Mouse (Mus musculus): ENCODE measurements around the gene Rpl39. TPM values are rescaled to one million over a fixed set of nuclear protein-coding genes. Genes with fewer than 3 reads are reported as not detected.
A peak's percentile ranks its signal among the peaks of the same experiment; 100 is the strongest.

Rpl39 gene
- polyA plus RNA-seq (2012; rRNA removed): 240 and 243 TPM in 2 replicates

- DNase-seq: peak; percentile 88
- Histone ChIP-seq H3K4me1 (ENCODE audit: control insufficient read depth, insufficient read depth, low read length) (no peaks in the 10 kb centered on the region), H3K27ac (ENCODE audit: insufficient read depth, low read length) (peak within 1 kb of the TSS; percentile 67), H3K27me3 (ENCODE audit: control insufficient read depth, insufficient read depth, low read length) (no peaks in the 10 kb centered on the region), H3K4me3 (replicated peaks; ENCODE audit: insufficient read depth, low read depth, low read length) (peak within 1 kb of the TSS; percentile 100)
- WGBS: 6% methylated on average over 37 of the region's 38 CpGs
- no peak for TF ChIP-seq CTCF (IDR thresholded peaks at IDR 0.05; ENCODE audit: borderline replicate concordance, insufficient read depth, low read depth, low read length)
- peak; percentile 56; the same call in 1 of the 2 replicates for TF ChIP-seq POLR2A (IDR thresholded peaks at IDR 0.05; ENCODE audit: borderline replicate concordance, insufficient read depth, low read length)
Measured at GRCm38 (mm10) chrX:37084927-37085660, at the start of gene Rpl39. Rpl39 (minus strand) TSS chrX:37085402.

GRCm38 (mm10) chrX:37126671-37127358 lies 41.6 kb upstream of the Rpl39 start, which contains the start of gene Nkap:
Nkap (plus strand) TSS chrX:37126795.
- no peaks in the 10 kb centered on the region for H3K4me1 ChIP-seq (ENCODE audit: control insufficient read depth, insufficient read depth, low read length)
- TF ChIP-seq CTCF (IDR thresholded peaks at IDR 0.05; ENCODE audit: borderline replicate concordance, insufficient read depth, low read depth, low read length) (no peak), POLR2A (IDR thresholded peaks at IDR 0.05; ENCODE audit: borderline replicate concordance, insufficient read depth, low read length) (peak; percentile 43; the same call in 1 of the 2 replicates)
- H3K27ac ChIP-seq (ENCODE audit: insufficient read depth, low read length): peak within 1 kb of the TSS; percentile 59
- DNase-seq: peak; percentile 78 to 82
- H3K4me3 ChIP-seq (replicated peaks; ENCODE audit: insufficient read depth, low read depth, low read length): peak within 1 kb of the TSS; percentile 81
- WGBS: 10% methylated on average over 58 of the region's 58 CpGs
- no peaks in the 10 kb centered on the region for H3K27me3 ChIP-seq (ENCODE audit: control insufficient read depth, insufficient read depth, low read length)

- WGBS: over 99% methylated on average over 7 of the region's 7 CpGs
- H3K4me1 ChIP-seq (ENCODE audit: control insufficient read depth, insufficient read depth, low read length): no peaks in the 10 kb centered on the region
- TF ChIP-seq POLR2A (IDR thresholded peaks at IDR 0.05; ENCODE audit: borderline replicate concordance, insufficient read depth, low read length) (no peak), CTCF (IDR thresholded peaks at IDR 0.05; ENCODE audit: borderline replicate concordance, insufficient read depth, low read depth, low read length) (no peak)
Measured at GRCm38 (mm10) chrX:37125511-37125910, 40.3 kb upstream of the Rpl39 start.

GRCm38 (mm10) chrX:37120212-37120611 lies 35.0 kb upstream of the Rpl39 start:
- no peak for DNase-seq
- Histone ChIP-seq H3K27me3 (ENCODE audit: control insufficient read depth, insufficient read depth, low read length) (no peaks in the 10 kb centered on the region), H3K27ac (ENCODE audit: insufficient read depth, low read length) (no peak overlapping the region), H3K4me1 (ENCODE audit: control insufficient read depth, insufficient read depth, low read length) (peaks cover 2% of the 10 kb centered on the region; the same call in 1 of the 2 replicates), H3K4me3 (replicated peaks; ENCODE audit: insufficient read depth, low read depth, low read length) (no peak overlapping the region)
- 68% methylated on average over 5 of the region's 5 CpGs for WGBS
- TF ChIP-seq POLR2A (IDR thresholded peaks at IDR 0.05; ENCODE audit: borderline replicate concordance, insufficient read depth, low read length) (no peak), CTCF (IDR thresholded peaks at IDR 0.05; ENCODE audit: borderline replicate concordance, insufficient read depth, low read depth, low read length) (no peak)

More at GRCm38 (mm10) chrX:37125511-37125910, 40.3 kb upstream of the Rpl39 start:
- no peak for DNase-seq
- Histone ChIP-seq H3K27ac (ENCODE audit: insufficient read depth, low read length) (no peak overlapping the region), H3K27me3 (ENCODE audit: control insufficient read depth, insufficient read depth, low read length) (no peaks in the 10 kb centered on the region), H3K4me3 (replicated peaks; ENCODE audit: insufficient read depth, low read depth, low read length) (no peak overlapping the region)

GRCm38 (mm10) chrX:37119585-37119984 lies 34.4 kb upstream of the Rpl39 start:
- no peak for DNase-seq
- Histone ChIP-seq H3K27me3 (ENCODE audit: control insufficient read depth, insufficient read depth, low read length) (no peaks in the 10 kb centered on the region), H3K4me1 (ENCODE audit: control insufficient read depth, insufficient read depth, low read length) (peaks cover 2% of the 10 kb centered on the region; the same call in 1 of the 2 replicates), H3K27ac (ENCODE audit: insufficient read depth, low read length) (no peak overlapping the region), H3K4me3 (replicated peaks; ENCODE audit: insufficient read depth, low read depth, low read length) (no peak overlapping the region)
- no peak for TF ChIP-seq CTCF (IDR thresholded peaks at IDR 0.05; ENCODE audit: borderline replicate concordance, insufficient read depth, low read depth, low read length)
- TF ChIP-seq POLR2A (IDR thresholded peaks at IDR 0.05; ENCODE audit: borderline replicate concordance, insufficient read depth, low read length): no peak
- 55% methylated on average over 3 of the region's 3 CpGs for WGBS

GRCm38 (mm10) chrX:37117085-37117484 lies 31.9 kb upstream of the Rpl39 start:
- no peak for DNase-seq
- H3K4me3 ChIP-seq (replicated peaks; ENCODE audit: insufficient read depth, low read depth, low read length): no peak overlapping the region
- TF ChIP-seq POLR2A (IDR thresholded peaks at IDR 0.05; ENCODE audit: borderline replicate concordance, insufficient read depth, low read length) (no peak), CTCF (IDR thresholded peaks at IDR 0.05; ENCODE audit: borderline replicate concordance, insufficient read depth, low read depth, low read length) (no peak)
- no peak overlapping the region for H3K27ac ChIP-seq (ENCODE audit: insufficient read depth, low read length)
- no peaks in the 10 kb centered on the region for H3K27me3 ChIP-seq (ENCODE audit: control insufficient read depth, insufficient read depth, low read length)
- H3K4me1 ChIP-seq (ENCODE audit: control insufficient read depth, insufficient read depth, low read length): peaks cover 2% of the 10 kb centered on the region; the same call in 1 of the 2 replicates
- WGBS: no CpG with 5 or more reads among the region's 5 CpGs

GRCm38 (mm10) chrX:37110881-37111193 lies 25.6 kb upstream of the Rpl39 start:
- TF ChIP-seq POLR2A (IDR thresholded peaks at IDR 0.05; ENCODE audit: borderline replicate concordance, insufficient read depth, low read length) (no peak), CTCF (IDR thresholded peaks at IDR 0.05; ENCODE audit: borderline replicate concordance, insufficient read depth, low read depth, low read length) (no peak)
- WGBS: 76% methylated on average over 4 of the region's 4 CpGs
- no peak for DNase-seq
- no peaks in the 10 kb centered on the region for H3K27me3 ChIP-seq (ENCODE audit: control insufficient read depth, insufficient read depth, low read length)
- no peak overlapping the region for H3K27ac ChIP-seq (ENCODE audit: insufficient read depth, low read length)
- no peak overlapping the region for H3K4me3 ChIP-seq (replicated peaks; ENCODE audit: insufficient read depth, low read depth, low read length)
- H3K4me1 ChIP-seq (ENCODE audit: control insufficient read depth, insufficient read depth, low read length): no peaks in the 10 kb centered on the region
